Mouse (Mus musculus): ENCODE results near the gene Mier1. TPM values are rescaled to one million over a fixed set of nuclear protein-coding genes. Genes with fewer than 3 reads are reported as not detected.
"Not testable (repeated sequence)": the region's sequence is repeated elsewhere in the genome, so short reads cannot be mapped to it uniquely, and the experiment has no call there.

The Mier1 gene
- polyA plus RNA-seq, 1 experiment = 0.55 TPM

DNA sequence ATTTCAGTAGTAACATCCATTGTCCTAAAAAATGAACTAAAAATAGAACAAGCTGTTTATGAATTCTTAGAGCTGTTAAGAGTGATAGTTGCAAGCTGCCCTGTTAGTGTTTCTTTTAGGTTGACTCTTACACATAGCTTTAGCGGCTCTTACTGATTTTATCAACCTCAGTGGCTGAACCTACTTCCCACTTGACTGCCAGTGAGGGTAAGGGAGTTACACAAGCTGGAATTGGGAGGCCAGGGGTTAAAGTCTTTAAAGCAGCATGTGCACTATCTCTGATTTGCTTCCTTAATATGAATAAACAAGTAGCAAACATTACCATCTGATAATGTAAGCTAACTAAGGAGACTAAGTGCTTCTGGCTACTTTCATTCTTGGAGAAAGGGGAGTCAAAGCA is 22.8 kb downstream of the Mier1 start:
- H3K27me3 ChIP-seq (ENCODE audit: control insufficient read depth) = no peaks in the 10 kb centered on the region
- TF ChIP-seq GATA1 (IDR thresholded peaks at IDR 0.05; ENCODE audit: low read length) (no peak), TAL1 (IDR thresholded peaks at IDR 0.05; ENCODE audit: low read length) (no peak)
- H3K36me3 ChIP-seq (ENCODE audit: control insufficient read depth) = peaks cover 100% of the 10 kb centered on the region
- no peaks in the 10 kb centered on the region for H3K4me1 ChIP-seq (ENCODE audit: control insufficient read depth)
- no peaks in the 10 kb centered on the region for H3K9me3 ChIP-seq (ENCODE audit: control insufficient read depth, low read length)
- H3K4me3 ChIP-seq (replicated peaks) = no peak overlapping the region

DNA sequence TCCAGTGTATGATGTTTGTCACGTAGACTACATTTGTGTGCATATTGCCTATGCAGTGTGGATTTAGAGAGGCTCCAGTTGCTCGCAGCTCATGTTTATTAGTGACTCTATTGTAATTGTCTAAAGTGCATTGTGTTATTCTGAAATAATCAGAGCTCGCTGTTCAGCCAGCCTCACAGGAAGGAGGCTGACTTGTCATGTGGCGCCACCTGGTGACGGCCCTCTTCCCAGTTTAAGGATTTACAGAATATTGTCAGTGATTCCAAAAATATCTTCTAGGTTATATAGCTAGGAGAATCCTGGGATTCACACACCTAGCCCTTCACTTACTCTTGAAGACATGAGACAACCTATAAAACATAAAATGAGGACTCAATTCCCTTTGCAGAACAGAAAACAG is 32.1 kb downstream of the Mier1 start:
- Histone ChIP-seq H3K9me3 (ENCODE audit: control insufficient read depth, low read length) (no peaks in the 10 kb centered on the region), H3K4me3 (replicated peaks) (no peak overlapping the region), H3K36me3 (ENCODE audit: control insufficient read depth) (peaks cover 98% of the 10 kb centered on the region), H3K27me3 (ENCODE audit: control insufficient read depth) (no peaks in the 10 kb centered on the region), H3K4me1 (ENCODE audit: control insufficient read depth) (no peaks in the 10 kb centered on the region)
- TF ChIP-seq GATA1 (IDR thresholded peaks at IDR 0.05; ENCODE audit: low read length) (no peak), TAL1 (IDR thresholded peaks at IDR 0.05; ENCODE audit: low read length) (no peak)

DNA sequence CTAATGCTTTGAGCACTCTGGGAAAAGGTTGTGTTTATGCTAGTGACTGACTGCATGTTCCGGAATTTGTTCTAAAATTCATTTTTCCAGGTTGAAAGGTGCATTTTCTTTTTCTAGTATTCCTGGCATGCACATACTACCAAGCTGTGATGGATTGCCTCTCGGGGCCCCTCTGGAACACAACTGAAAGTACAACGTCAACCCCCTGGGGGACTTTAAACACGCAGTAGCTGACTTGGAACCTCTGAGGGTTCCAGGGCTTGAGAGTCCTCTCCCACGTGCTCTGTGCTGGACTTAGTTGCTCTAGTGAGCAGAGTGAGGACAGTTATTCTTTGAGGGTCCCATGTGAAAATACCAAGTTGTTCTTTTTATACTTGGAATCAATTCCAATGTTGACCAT is 37.8 kb downstream of the Mier1 start:
- no peaks in the 10 kb centered on the region for H3K4me1 ChIP-seq (ENCODE audit: control insufficient read depth)
- TF ChIP-seq TAL1 (IDR thresholded peaks at IDR 0.05; ENCODE audit: low read length) = no peak
- no peak for TF ChIP-seq GATA1 (IDR thresholded peaks at IDR 0.05; ENCODE audit: low read length)
- no peaks in the 10 kb centered on the region for H3K27me3 ChIP-seq (ENCODE audit: control insufficient read depth)
- H3K4me3 ChIP-seq (replicated peaks) = no peak overlapping the region
- H3K9me3 ChIP-seq (ENCODE audit: control insufficient read depth, low read length) = no peaks in the 10 kb centered on the region
- H3K36me3 ChIP-seq (ENCODE audit: control insufficient read depth) = peaks cover 100% of the 10 kb centered on the region

DNA sequence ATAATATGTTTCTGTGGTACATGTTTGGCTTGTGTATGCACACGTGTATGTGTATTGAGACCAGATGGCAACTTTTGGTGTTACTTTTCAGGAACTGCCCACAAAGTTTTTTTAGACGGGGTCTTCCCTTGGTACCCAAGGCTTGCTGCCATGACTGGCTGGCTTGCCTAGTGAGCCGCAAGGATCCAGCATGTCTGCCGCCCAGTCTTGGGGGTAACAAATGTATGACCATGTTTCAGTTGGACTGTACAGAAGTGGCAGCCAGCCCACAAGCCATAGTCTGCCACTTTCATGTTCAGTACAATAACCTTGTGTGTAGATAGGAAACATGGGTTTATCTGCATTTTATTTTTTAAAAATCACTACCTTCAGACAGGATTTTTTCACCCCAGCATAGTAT is 44.6 kb downstream of the Mier1 start:
- Histone ChIP-seq H3K36me3 (ENCODE audit: control insufficient read depth) (peaks cover 100% of the 10 kb centered on the region), H3K27me3 (ENCODE audit: control insufficient read depth) (no peaks in the 10 kb centered on the region), H3K4me3 (replicated peaks) (no peak overlapping the region), H3K4me1 (ENCODE audit: control insufficient read depth) (no peaks in the 10 kb centered on the region), H3K9me3 (ENCODE audit: control insufficient read depth, low read length) (no peaks in the 10 kb centered on the region)
- TF ChIP-seq GATA1 (IDR thresholded peaks at IDR 0.05; ENCODE audit: low read length) (no peak), TAL1 (IDR thresholded peaks at IDR 0.05; ENCODE audit: low read length) (no peak)

DNA sequence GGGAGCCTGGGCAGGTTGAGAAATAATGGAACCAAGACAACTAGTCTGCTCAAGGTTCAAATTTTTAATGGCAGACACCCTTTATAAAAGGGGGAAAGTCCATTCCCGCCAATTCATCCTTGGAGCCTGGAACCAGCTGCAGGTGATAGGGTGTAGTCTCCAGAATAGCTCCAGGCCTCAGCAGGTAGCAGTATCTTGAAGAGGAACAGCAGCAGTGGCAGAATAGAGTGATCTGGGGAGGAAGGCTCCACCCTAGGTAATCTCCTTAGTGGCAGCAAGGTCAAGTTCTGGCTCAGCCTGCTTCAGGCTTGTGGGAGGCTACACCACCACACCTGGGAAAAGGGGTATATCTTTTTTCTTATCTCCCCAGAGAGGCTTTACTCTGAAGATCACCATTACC is 52.0 kb downstream of the Mier1 start:
- H3K4me3 ChIP-seq (replicated peaks); H3K4me1 ChIP-seq (ENCODE audit: control insufficient read depth): not testable (repeated sequence)
- peaks cover 72% of the 10 kb centered on the region for H3K36me3 ChIP-seq (ENCODE audit: control insufficient read depth)

DNA sequence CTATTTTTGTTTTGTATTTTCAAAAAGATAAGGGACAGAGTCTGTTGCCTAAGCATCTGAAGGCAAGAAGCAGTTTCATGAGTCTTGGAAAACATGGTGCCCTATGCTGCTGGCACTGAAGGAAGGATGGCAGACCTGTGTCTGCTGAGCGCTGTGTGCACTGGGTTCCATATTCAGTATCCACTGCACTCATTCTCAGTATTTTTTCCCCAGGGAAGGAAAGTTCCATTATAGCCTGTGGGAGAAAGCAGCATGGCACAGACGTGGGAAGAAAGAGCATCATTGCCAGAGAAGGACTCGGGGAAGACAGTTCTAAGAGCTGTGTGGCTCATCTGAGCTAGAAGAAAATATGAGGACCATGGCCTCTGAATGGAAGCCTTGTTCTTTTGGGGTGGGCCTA is 57.1 kb downstream of the Mier1 start:
- TF ChIP-seq GATA1 (IDR thresholded peaks at IDR 0.05; ENCODE audit: low read length) = no peak
- TF ChIP-seq TAL1 (IDR thresholded peaks at IDR 0.05; ENCODE audit: low read length) = no peak
- peaks cover 62% of the 10 kb centered on the region for H3K36me3 ChIP-seq (ENCODE audit: control insufficient read depth)
- no peaks in the 10 kb centered on the region; the same call in 1 of the 2 replicates for H3K9me3 ChIP-seq (ENCODE audit: control insufficient read depth, low read length)

More for the DNA sequence above, 52.0 kb downstream of the Mier1 start:
- not testable (repeated sequence) for H3K27me3 ChIP-seq (ENCODE audit: control insufficient read depth); H3K9me3 ChIP-seq (ENCODE audit: control insufficient read depth, low read length)

DNA sequence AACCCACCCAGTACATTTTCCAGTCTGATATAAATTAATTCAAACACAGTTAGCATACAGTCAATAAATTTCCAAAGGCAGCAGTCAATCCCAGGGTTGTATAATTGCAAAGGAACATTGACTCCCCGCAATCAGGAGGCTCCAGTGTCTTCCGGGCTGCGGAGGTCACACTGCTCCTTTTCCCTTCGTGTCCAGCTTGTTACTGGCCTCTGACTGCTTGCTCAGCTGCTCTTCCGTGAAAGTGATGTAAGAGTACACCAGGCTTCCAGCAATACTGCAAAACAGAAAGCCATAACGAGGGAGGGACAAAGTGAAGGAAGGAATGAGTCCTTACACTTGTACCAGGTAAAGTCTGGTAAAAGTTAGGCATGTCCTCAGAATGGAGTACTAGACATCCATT is 59.3 kb downstream of the Mier1 start:
- Histone ChIP-seq H3K27me3 (ENCODE audit: control insufficient read depth) (no peaks in the 10 kb centered on the region), H3K9me3 (ENCODE audit: control insufficient read depth, low read length) (no peaks in the 10 kb centered on the region; the same call in 1 of the 2 replicates), H3K4me3 (replicated peaks) (no peak overlapping the region), H3K36me3 (ENCODE audit: control insufficient read depth) (peaks cover 75% of the 10 kb centered on the region), H3K4me1 (ENCODE audit: control insufficient read depth) (no peaks in the 10 kb centered on the region)
- TF ChIP-seq TAL1 (IDR thresholded peaks at IDR 0.05; ENCODE audit: low read length) (no peak), GATA1 (IDR thresholded peaks at IDR 0.05; ENCODE audit: low read length) (no peak)

More for the DNA sequence above, 57.1 kb downstream of the Mier1 start:
- Histone ChIP-seq H3K27me3 (ENCODE audit: control insufficient read depth) (no peaks in the 10 kb centered on the region), H3K4me1 (ENCODE audit: control insufficient read depth) (no peaks in the 10 kb centered on the region), H3K4me3 (replicated peaks) (no peak overlapping the region)

DNA sequence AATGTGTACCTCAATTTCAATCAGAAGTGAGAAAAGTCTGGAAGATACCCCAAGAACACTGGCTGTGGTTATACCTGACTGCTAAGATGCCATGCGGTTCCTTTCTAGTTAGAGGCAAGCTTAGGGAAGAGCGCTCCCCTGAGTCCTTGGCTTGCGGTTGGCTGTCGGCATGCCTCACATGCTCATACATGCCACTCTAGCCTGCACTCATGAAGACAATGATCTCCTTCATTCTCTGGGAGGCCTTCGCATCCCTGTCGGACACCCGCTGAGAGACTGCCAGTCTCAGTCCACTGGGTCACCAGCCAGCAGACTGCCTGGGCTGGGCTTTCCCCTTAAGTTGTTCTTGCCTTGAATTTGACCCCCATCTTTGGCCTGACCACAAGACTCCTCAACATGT is 59.8 kb downstream of the Mier1 start:
- no peak for TF ChIP-seq GATA1 (IDR thresholded peaks at IDR 0.05; ENCODE audit: low read length)
- no peak for TF ChIP-seq TAL1 (IDR thresholded peaks at IDR 0.05; ENCODE audit: low read length)
- no peak overlapping the region for H3K4me3 ChIP-seq (replicated peaks)
- no peaks in the 10 kb centered on the region for H3K27me3 ChIP-seq (ENCODE audit: control insufficient read depth)
- H3K36me3 ChIP-seq (ENCODE audit: control insufficient read depth) = peaks cover 73% of the 10 kb centered on the region
- no peaks in the 10 kb centered on the region for H3K4me1 ChIP-seq (ENCODE audit: control insufficient read depth)
- no peaks in the 10 kb centered on the region for H3K9me3 ChIP-seq (ENCODE audit: control insufficient read depth, low read length)

DNA sequence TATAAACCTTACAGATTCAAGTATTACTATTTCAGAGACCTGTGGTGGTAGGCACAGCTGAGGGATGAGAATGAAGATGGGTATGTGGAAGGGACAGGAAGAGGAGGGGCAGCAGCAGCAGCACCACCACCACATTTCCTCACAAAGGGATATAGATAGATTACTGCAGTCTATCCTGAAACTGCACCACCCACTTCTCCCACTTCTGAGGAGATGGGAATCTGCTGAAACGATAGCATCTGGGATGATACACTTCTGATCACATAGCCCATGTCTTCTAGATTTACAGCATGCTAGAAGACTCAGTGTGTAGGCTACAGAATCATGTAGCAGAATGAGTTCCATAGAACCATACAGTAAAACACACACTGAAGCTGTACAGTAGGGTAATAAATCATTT is 63.5 kb downstream of the Mier1 start:
- peaks cover 73% of the 10 kb centered on the region for H3K36me3 ChIP-seq (ENCODE audit: control insufficient read depth)
- no peaks in the 10 kb centered on the region for H3K9me3 ChIP-seq (ENCODE audit: control insufficient read depth, low read length)
- no peak for TF ChIP-seq GATA1 (IDR thresholded peaks at IDR 0.05; ENCODE audit: low read length)
- no peak for TF ChIP-seq TAL1 (IDR thresholded peaks at IDR 0.05; ENCODE audit: low read length)
- peaks cover 2% of the 10 kb centered on the region; the same call in 1 of the 2 replicates for H3K4me1 ChIP-seq (ENCODE audit: control insufficient read depth)
- H3K4me3 ChIP-seq (replicated peaks) = no peak overlapping the region
- H3K27me3 ChIP-seq (ENCODE audit: control insufficient read depth) = no peaks in the 10 kb centered on the region

DNA sequence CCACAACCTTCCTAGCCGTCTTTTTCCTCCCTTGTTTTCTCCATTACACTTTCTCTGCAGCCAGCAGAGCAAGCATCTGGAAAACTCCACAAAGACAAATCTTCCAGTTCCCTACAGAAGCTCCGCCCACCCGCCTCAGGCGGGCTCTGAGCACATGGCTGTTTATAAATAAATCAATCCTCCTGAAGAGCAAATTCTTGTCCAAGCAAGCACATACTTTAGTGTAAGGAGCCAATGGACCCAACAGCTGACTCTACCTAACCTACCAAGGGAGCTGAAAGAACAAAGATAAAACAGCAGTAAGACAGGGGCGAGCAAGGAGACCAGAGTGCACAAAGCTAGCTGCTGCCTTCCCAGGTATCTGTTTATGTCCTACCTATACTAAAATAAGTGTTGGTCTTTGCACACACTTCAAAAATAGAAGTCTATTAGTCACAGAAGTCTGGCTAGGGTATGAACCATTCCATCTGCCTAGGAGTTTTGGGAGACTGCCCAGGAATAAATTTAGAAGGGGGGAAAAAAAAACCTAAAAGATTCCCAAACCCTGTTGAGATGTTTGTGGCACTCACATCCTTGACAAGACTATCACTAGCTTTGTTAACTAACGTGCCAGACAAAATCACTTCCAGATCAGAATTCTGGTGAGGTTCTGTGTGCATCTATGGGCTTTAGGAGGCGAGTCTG is 64.6 kb downstream of the Mier1 start:
- Histone ChIP-seq H3K4me3 (replicated peaks) (no peak overlapping the region), H3K36me3 (ENCODE audit: control insufficient read depth) (peaks cover 75% of the 10 kb centered on the region), H3K27me3 (ENCODE audit: control insufficient read depth) (no peaks in the 10 kb centered on the region), H3K4me1 (ENCODE audit: control insufficient read depth) (peaks cover 2% of the 10 kb centered on the region; the same call in 1 of the 2 replicates), H3K9me3 (ENCODE audit: control insufficient read depth, low read length) (no peaks in the 10 kb centered on the region)
- TF ChIP-seq TAL1 (IDR thresholded peaks at IDR 0.05; ENCODE audit: low read length) = no peak
- no peak for TF ChIP-seq GATA1 (IDR thresholded peaks at IDR 0.05; ENCODE audit: low read length)
